ENCODE assay signal across 8 mouse cellular contexts in the genomic region with DNA sequence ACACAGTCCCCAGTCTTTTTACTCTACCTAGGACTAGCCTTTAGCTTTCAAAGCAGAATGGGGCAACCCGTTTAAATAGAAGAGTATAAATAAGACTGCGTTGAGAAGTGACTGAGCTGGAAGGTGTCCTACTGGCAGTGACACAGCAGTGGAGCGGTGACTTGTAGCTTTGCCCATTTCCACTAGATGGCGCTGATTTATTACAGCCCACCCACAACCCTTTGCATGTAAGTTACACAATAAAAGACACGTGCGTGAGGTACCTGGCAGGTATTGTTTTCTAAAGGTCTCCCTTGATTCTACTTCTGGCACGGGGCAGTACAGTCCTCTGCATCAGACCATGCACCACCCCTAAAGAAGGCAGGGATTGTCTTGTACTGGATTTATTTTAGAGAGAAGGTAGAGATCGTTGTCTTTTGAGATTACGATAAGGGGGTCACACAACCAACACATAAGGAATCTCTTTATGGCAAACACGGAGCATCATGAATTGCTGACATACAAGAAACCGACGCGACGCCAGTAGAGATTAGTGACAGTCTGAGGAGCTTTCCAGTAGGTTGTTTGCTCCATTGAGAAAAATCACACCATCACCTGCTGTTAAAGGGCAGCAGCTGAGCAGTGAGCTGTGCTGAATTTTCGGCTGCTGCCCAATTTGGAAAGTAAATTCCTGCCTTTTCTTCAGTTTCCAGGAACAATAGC.
DNase-seq lines count a peak whose midpoint lies in the region; ATAC-seq and TF ChIP-seq lines count a peak whose summit lies in the region.

No protein-coding gene starts in this region.

- no peaks in the 10 kb centered on the region for H3K27me3 ChIP-seq in cerebellum, adult 2 months (ENCODE audit: control insufficient read depth, insufficient read depth, low read length)
- no peaks in the 10 kb centered on the region for H3K27me3 ChIP-seq in forebrain, postnatal 0 days (ENCODE audit: insufficient read depth, low read length)
- H3K27me3 ChIP-seq in hindbrain, embryonic 10.5 days (ENCODE audit: insufficient read depth, poor library complexity, severe bottlenecking), result peaks cover 3% of the 10 kb centered on the region; the same call in 1 of the 2 replicates
- no peaks in the 10 kb centered on the region for H3K27me3 ChIP-seq in lung, postnatal 0 days (replicated peaks; ENCODE audit: insufficient read depth, low read length)

- no peak overlapping the region for H3K9ac ChIP-seq in forebrain, postnatal 0 days
- no peak overlapping the region for H3K9ac ChIP-seq in lung, postnatal 0 days (replicated peaks; ENCODE audit: low read depth)

- H3K4me1 ChIP-seq in cerebellum, adult 2 months (ENCODE audit: control insufficient read depth, insufficient read depth, low read length), result peaks cover 10% of the 10 kb centered on the region; the same call in 1 of the 2 replicates
- 0 out of 2 replicates have a peak, but pooled peaks cover 7% of the 10 kb centered on the region for H3K4me1 ChIP-seq in forebrain, postnatal 0 days (ENCODE audit: insufficient read depth)
- no peaks in the 10 kb centered on the region for H3K4me1 ChIP-seq in hindbrain, embryonic 10.5 days (replicated peaks)
- no peaks in the 10 kb centered on the region for H3K4me1 ChIP-seq in lung, postnatal 0 days (ENCODE audit: insufficient read depth, low read depth, low read length)

- ATAC-seq in forebrain, postnatal 0 days, result peak; percentile 93
- peak; percentile 85 for ATAC-seq in lung, postnatal 0 days

- TF ChIP-seq EP300 in lung, postnatal 0 days (IDR thresholded peaks at IDR 0.05), result no peak

- TF ChIP-seq CTCF in cerebellum, adult 2 months (IDR thresholded peaks at IDR 0.05; ENCODE audit: borderline replicate concordance, insufficient read depth, low read depth, low read length), result peak; percentile 87
- peak; percentile 94 for TF ChIP-seq CTCF in forebrain, postnatal 0 days (IDR thresholded peaks at IDR 0.05; ENCODE audit: low read depth)
- peak; percentile 92 for TF ChIP-seq CTCF in lung, postnatal 0 days (IDR thresholded peaks at IDR 0.05)

- H3K4me3 ChIP-seq in cerebellum, adult 2 months (replicated peaks; ENCODE audit: insufficient read depth, low read depth, low read length), result no peak overlapping the region
- H3K4me3 ChIP-seq in forebrain, postnatal 0 days (ENCODE audit: low read depth, low read length), result no peak overlapping the region
- no peak overlapping the region for H3K4me3 ChIP-seq in hindbrain, embryonic 10.5 days
- H3K4me3 ChIP-seq in lung, postnatal 0 days (ENCODE audit: low read depth, low read length), result no peak overlapping the region

- no peak overlapping the region for H3K27ac ChIP-seq in cerebellum, adult 2 months (ENCODE audit: insufficient read depth, low read length)
- H3K27ac ChIP-seq in forebrain, postnatal 0 days (ENCODE audit: low read depth, low read length), result no peak overlapping the region
- H3K27ac ChIP-seq in hindbrain, embryonic 10.5 days, result no peak overlapping the region
- H3K27ac ChIP-seq in lung, postnatal 0 days (ENCODE audit: low read length), result no peak overlapping the region

- peak; percentile 66 for DNase-seq in MN1 (ENCODE audit: low spot score)
- DNase-seq in cerebellum, adult 2 months, result peak; percentile 81 to 82
- peak; percentile 90 for DNase-seq in forebrain, postnatal 0 days
- DNase-seq in hindbrain, embryonic 10.5 days (ENCODE audit: low spot score), result peak; percentile 62
- DNase-seq in layer of hippocampus, adult 9-10 months (ENCODE audit: low spot score), result peak; percentile 88
- peak; percentile 72 for DNase-seq in lung, postnatal 0 days (ENCODE audit: low spot score)
- DNase-seq in ovary, postnatal 36 days (ENCODE audit: low spot score), result peak; percentile 42
- peak; percentile 28 for DNase-seq in urinary bladder, adult 2 months (ENCODE audit: low spot score)

- no peaks in the 10 kb centered on the region for H3K36me3 ChIP-seq in forebrain, postnatal 0 days (ENCODE audit: insufficient read depth)
- no peaks in the 10 kb centered on the region for H3K36me3 ChIP-seq in hindbrain, embryonic 10.5 days
- no peaks in the 10 kb centered on the region for H3K36me3 ChIP-seq in lung, postnatal 0 days (ENCODE audit: insufficient read depth, low read length)

- no peaks in the 10 kb centered on the region for H3K9me3 ChIP-seq in forebrain, postnatal 0 days (ENCODE audit: low read length)
- H3K9me3 ChIP-seq in hindbrain, embryonic 10.5 days, result no peaks in the 10 kb centered on the region
- no peaks in the 10 kb centered on the region for H3K9me3 ChIP-seq in lung, postnatal 0 days (ENCODE audit: low read length)

- WGBS in cerebellum, adult 2 months, result 7% methylated on average over 15 of the region's 15 CpGs
- 15% methylated on average over 15 of the region's 15 CpGs for WGBS in forebrain, postnatal 0 days
- WGBS in hindbrain, embryonic 10.5 days, result 34% methylated on average over 15 of the region's 15 CpGs
- WGBS in lung, postnatal 0 days, result 25% methylated on average over 15 of the region's 15 CpGs

- no peak for TF ChIP-seq POLR2A in cerebellum, adult 2 months (IDR thresholded peaks at IDR 0.05; ENCODE audit: borderline replicate concordance, insufficient read depth, low read length)

- peak overlapping the region; percentile 27; the same call in 1 of the 2 replicates for H3K4me2 ChIP-seq in forebrain, postnatal 0 days (ENCODE audit: low read depth)
- no peak overlapping the region for H3K4me2 ChIP-seq in lung, postnatal 0 days (replicated peaks; ENCODE audit: low read depth, low read length)

Comparison
In these comparisons a context has a peak if more than half of its experiments do, and no peak if none do; other contexts are left out.
1. DNase-seq: peak in every context shown above with its lines; median percentile 90 in forebrain, postnatal 0 days; 88 in layer of hippocampus, adult 9-10 months; 82 in cerebellum, adult 2 months; 72 in lung, postnatal 0 days; 66 in MN1; 62 in hindbrain, embryonic 10.5 days; 42 in ovary, postnatal 36 days; 28 in urinary bladder, adult 2 months.